Mouse (Mus musculus) C2C12 (cell line): ENCODE measurements around the gene Saysd1.
"Not testable (repeated sequence)": the region's sequence is repeated elsewhere in the genome, so short reads cannot be mapped to it uniquely, and the experiment has no call there.

Source experiments
- CTCF ChIP-seq: IDR thresholded peaks from one replicate; pipeline ENCODE4 v1.5.1; 2011; ENCODE audit not compliant: control insufficient read depth, insufficient read depth, insufficient read length
- MYOD1 ChIP-seq: IDR thresholded peaks from one replicate; pipeline ENCODE4 v1.6.1; 2011; ENCODE audit warnings: low read depth; ENCODE audit not compliant: control insufficient read depth, insufficient read length
- USF1 ChIP-seq: IDR thresholded peaks from one replicate; pipeline ENCODE4 v1.6.1; 2011; ENCODE audit warnings: low read depth, mild to moderate bottlenecking, control low read depth, moderate library complexity

DNA sequence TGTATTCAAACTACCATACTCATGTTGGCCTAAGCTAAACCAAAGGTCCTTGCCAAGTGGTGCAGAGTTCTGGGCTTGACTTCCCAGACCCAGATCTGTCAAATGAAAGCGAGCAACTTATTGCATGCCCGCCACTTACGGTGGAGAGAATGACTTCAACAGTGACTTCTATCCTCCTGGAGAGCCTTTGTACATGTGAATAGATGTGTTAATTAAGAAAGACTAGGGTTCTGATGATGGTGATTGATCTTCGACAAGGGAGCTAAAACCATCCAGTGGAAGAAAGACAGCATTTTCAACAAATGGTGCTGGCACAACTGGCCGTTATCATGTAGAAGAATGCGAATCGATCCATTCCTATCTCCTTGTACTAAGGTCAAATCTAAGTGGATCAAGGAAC lies 110.9 kb downstream of the Saysd1 start:
- not testable (repeated sequence) for TF ChIP-seq USF1, MYOD1, CTCF
